In the genomic region with DNA sequence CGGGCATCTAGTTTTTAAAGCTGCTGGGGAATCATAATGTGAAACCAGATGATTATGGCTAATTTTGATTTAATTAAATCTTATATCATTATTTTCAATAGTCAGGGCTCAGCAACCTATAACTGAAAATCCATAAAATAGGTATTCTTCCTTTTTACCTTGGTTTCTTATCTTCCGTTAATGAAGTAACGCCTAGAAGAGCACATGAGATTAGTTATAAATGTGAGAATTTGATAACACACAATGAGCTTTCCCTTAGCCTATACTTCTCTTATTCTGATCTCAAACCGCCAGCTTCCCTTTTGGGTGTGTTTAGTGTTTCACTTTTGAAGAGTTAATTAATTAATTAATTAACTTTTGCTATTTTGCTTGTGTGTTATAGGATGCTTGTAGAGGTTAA, we compare ENCODE assay signal across 26 mouse cellular contexts.
"Had no signal": no experiment of that assay in that cellular context is flagged by ENCODE, and none has a peak within 500 bp of the region (broad histone marks: within the 10 kb centered on the region; RNA-seq: fewer than 3 reads in every experiment).

No protein-coding gene starts in this region.

- H3K4me2 ChIP-seq: embryonic facial prominence, embryonic 12.5 days; embryonic facial prominence, embryonic 13.5 days; embryonic facial prominence, embryonic 15.5 days; forebrain, embryonic 12.5 days; forebrain, embryonic 13.5 days; forebrain, embryonic 15.5 days had no signal

- H3K27me3 ChIP-seq: embryonic facial prominence, embryonic 12.5 days; embryonic facial prominence, embryonic 13.5 days; embryonic facial prominence, embryonic 15.5 days; forebrain, embryonic 12.5 days; forebrain, embryonic 13.5 days; forebrain, embryonic 15.5 days had no signal

- H3K9me3 ChIP-seq: embryonic facial prominence, embryonic 10.5 days; embryonic facial prominence, embryonic 12.5 days; embryonic facial prominence, embryonic 13.5 days; embryonic facial prominence, embryonic 15.5 days; forebrain, embryonic 10.5 days; forebrain, embryonic 12.5 days; forebrain, embryonic 13.5 days; forebrain, embryonic 15.5 days had no signal

- H3K9ac ChIP-seq: embryonic facial prominence, embryonic 12.5 days; embryonic facial prominence, embryonic 13.5 days; embryonic facial prominence, embryonic 15.5 days; forebrain, embryonic 12.5 days; forebrain, embryonic 13.5 days; forebrain, embryonic 15.5 days; forebrain, postnatal 0 days had no signal

- H3K4me3 ChIP-seq: embryonic facial prominence, embryonic 10.5 days; embryonic facial prominence, embryonic 12.5 days; embryonic facial prominence, embryonic 13.5 days; embryonic facial prominence, embryonic 15.5 days; erythroblast, embryonic 14.5 days; forebrain, embryonic 10.5 days; forebrain, embryonic 12.5 days; forebrain, embryonic 13.5 days; forebrain, embryonic 15.5 days; gastrocnemius, adult 2 months; heart, adult 2 months had no signal

- DNase-seq: cerebellum, adult 9-11 months; cerebellum, postnatal 10 days; cerebellum, postnatal 14 days; cerebellum, postnatal 25 days; cerebellum, postnatal 36 days; embryo, embryonic 11 days; forebrain, postnatal 0 days; gastrocnemius, adult 2 months; gastrocnemius, postnatal 10 days; gastrocnemius, postnatal 14 days; gastrocnemius, postnatal 25 days; gastrocnemius, postnatal 36 days; heart, adult 11 months; heart, adult 18-20 months; heart, adult 2 months had no signal

- H3K27ac ChIP-seq: embryonic facial prominence, embryonic 10.5 days; embryonic facial prominence, embryonic 12.5 days; embryonic facial prominence, embryonic 13.5 days; embryonic facial prominence, embryonic 15.5 days; forebrain, embryonic 10.5 days; forebrain, embryonic 12.5 days; forebrain, embryonic 13.5 days; forebrain, embryonic 15.5 days; gastrocnemius, adult 2 months; heart, adult 2 months had no signal

- ATAC-seq: forebrain, embryonic 13.5 days; forebrain, embryonic 14.5 days; forebrain, embryonic 15.5 days; forebrain, embryonic 16.5 days; forebrain, postnatal 0 days had no signal

- H3K36me3 ChIP-seq: embryonic facial prominence, embryonic 10.5 days; embryonic facial prominence, embryonic 12.5 days; embryonic facial prominence, embryonic 13.5 days; embryonic facial prominence, embryonic 15.5 days; forebrain, embryonic 12.5 days; forebrain, embryonic 15.5 days had no signal
